In genomic region chr16:90801928-90802327, GRCm38 (mm10) we compare ENCODE assay signal across 9 mouse cellular contexts. TPM values are rescaled to one million over a fixed set of nuclear protein-coding genes. Genes with fewer than 3 reads are reported as not detected.
A peak's percentile ranks its signal among the peaks of the same experiment; 100 is the strongest.
DNase-seq lines count a peak whose midpoint lies in the region; ATAC-seq and TF ChIP-seq lines count a peak whose summit lies in the region.
"Had no signal": no experiment of that assay in that cellular context is flagged by ENCODE, and none has a peak within 500 bp of the region (broad histone marks: within the 10 kb centered on the region; RNA-seq: fewer than 3 reads in every experiment).

No protein-coding gene starts in this region.

- H3K27ac ChIP-seq in forebrain, postnatal 0 days (ENCODE audit: low read depth, low read length) = no peak overlapping the region
- H3K27ac ChIP-seq in forebrain, embryonic 12.5 days = no peak overlapping the region
- H3K27ac ChIP-seq in midbrain, postnatal 0 days (ENCODE audit: low read depth, low read length) = no peak overlapping the region
- no peak overlapping the region for H3K27ac ChIP-seq in midbrain, embryonic 16.5 days (ENCODE audit: low read length)
- H3K27ac ChIP-seq in embryonic facial prominence, embryonic 11.5 days (replicated peaks; ENCODE audit: low read depth, low read length) = no peak overlapping the region

- WGBS in forebrain, postnatal 0 days = 71% methylated on average over 3 of the region's 3 CpGs
- 81% methylated on average over 3 of the region's 3 CpGs for WGBS in forebrain, embryonic 12.5 days
- WGBS in midbrain, postnatal 0 days = 43% methylated on average over 3 of the region's 3 CpGs
- WGBS in midbrain, embryonic 16.5 days = 49% methylated on average over 3 of the region's 3 CpGs
- 88% methylated on average over 3 of the region's 3 CpGs for WGBS in embryonic facial prominence, embryonic 11.5 days

- no peak for ATAC-seq in forebrain, postnatal 0 days
- no peak for ATAC-seq in forebrain, embryonic 12.5 days (ENCODE audit: low FRiP score)
- ATAC-seq in midbrain, postnatal 0 days (ENCODE audit: low FRiP score) = no peak
- ATAC-seq in midbrain, embryonic 16.5 days = no peak
- ATAC-seq in embryonic facial prominence, embryonic 11.5 days (replicated peaks; ENCODE audit: insufficient number of reproducible peaks, low FRiP score, low TSS enrichment, low read depth) = no peak

- H3K36me3 ChIP-seq in forebrain, postnatal 0 days (ENCODE audit: insufficient read depth) = peaks cover 56% of the 10 kb centered on the region
- H3K36me3 ChIP-seq in forebrain, embryonic 12.5 days (replicated peaks) = peaks cover 68% of the 10 kb centered on the region
- peaks cover 51% of the 10 kb centered on the region for H3K36me3 ChIP-seq in midbrain, postnatal 0 days (ENCODE audit: insufficient read depth, low read length)
- H3K36me3 ChIP-seq in midbrain, embryonic 16.5 days (ENCODE audit: control insufficient read depth, insufficient read depth, low read length) = peaks cover 25% of the 10 kb centered on the region
- peaks cover 2% of the 10 kb centered on the region for H3K36me3 ChIP-seq in embryonic facial prominence, embryonic 11.5 days (replicated peaks; ENCODE audit: control insufficient read depth, insufficient read depth, low read depth, low read length)

- no peaks in the 10 kb centered on the region for H3K9me3 ChIP-seq in forebrain, postnatal 0 days (ENCODE audit: low read length)
- H3K9me3 ChIP-seq in forebrain, embryonic 12.5 days = no peaks in the 10 kb centered on the region
- H3K9me3 ChIP-seq in midbrain, postnatal 0 days (ENCODE audit: low read length) = no peaks in the 10 kb centered on the region
- H3K9me3 ChIP-seq in midbrain, embryonic 16.5 days (replicated peaks; ENCODE audit: control insufficient read depth, low read length, poor library complexity, severe bottlenecking) = no peaks in the 10 kb centered on the region
- H3K9me3 ChIP-seq in embryonic facial prominence, embryonic 11.5 days (replicated peaks; ENCODE audit: control insufficient read depth, low read length) = no peaks in the 10 kb centered on the region

- no peak overlapping the region for H3K9ac ChIP-seq in forebrain, postnatal 0 days
- H3K9ac ChIP-seq in forebrain, embryonic 12.5 days = no peak overlapping the region
- H3K9ac ChIP-seq in midbrain, postnatal 0 days (replicated peaks; ENCODE audit: low read length, poor library complexity, severe bottlenecking) = no peak overlapping the region
- H3K9ac ChIP-seq in midbrain, embryonic 16.5 days (ENCODE audit: low read depth, low read length) = no peak overlapping the region
- no peak overlapping the region for H3K9ac ChIP-seq in embryonic facial prominence, embryonic 11.5 days (replicated peaks; ENCODE audit: low read length)

- peak; percentile 58 for TF ChIP-seq CTCF in forebrain, postnatal 0 days (IDR thresholded peaks at IDR 0.05; ENCODE audit: low read depth)
- peak; percentile 62 for TF ChIP-seq CTCF in midbrain, postnatal 0 days (IDR thresholded peaks at IDR 0.05)

- H3K4me3 ChIP-seq in forebrain, postnatal 0 days (ENCODE audit: low read depth, low read length) = no peak overlapping the region
- no peak overlapping the region for H3K4me3 ChIP-seq in forebrain, embryonic 12.5 days (replicated peaks)
- H3K4me3 ChIP-seq in midbrain, postnatal 0 days (ENCODE audit: low read depth, low read length) = no peak overlapping the region
- H3K4me3 ChIP-seq in midbrain, embryonic 16.5 days (ENCODE audit: low read depth, low read length) = no peak overlapping the region
- no peak overlapping the region for H3K4me3 ChIP-seq in embryonic facial prominence, embryonic 11.5 days (ENCODE audit: low read depth, low read length)

- no peak for DNase-seq in forebrain, postnatal 0 days
- peak; percentile 14 for DNase-seq in midbrain, postnatal 0 days (ENCODE audit: low spot score)
- peak; percentile 24 for DNase-seq in embryonic facial prominence, embryonic 11.5 days (ENCODE audit: low spot score)
- peak; percentile 39 for DNase-seq in retina, postnatal 7 days (ENCODE audit: low read depth, low spot score)
- DNase-seq in right cerebral cortex, postnatal 14 days = no peak
- no peak for DNase-seq in frontal cortex, postnatal 14 days (ENCODE audit: low spot score in 2 of 2)
- DNase-seq: thymus, adult 18-20 months had no signal

- H3K4me1 ChIP-seq in forebrain, postnatal 0 days (ENCODE audit: insufficient read depth) = no peaks in the 10 kb centered on the region
- H3K4me1 ChIP-seq in forebrain, embryonic 12.5 days = no peaks in the 10 kb centered on the region
- H3K4me1 ChIP-seq in midbrain, postnatal 0 days (ENCODE audit: insufficient read depth, low read length) = no peaks in the 10 kb centered on the region
- no peaks in the 10 kb centered on the region for H3K4me1 ChIP-seq in midbrain, embryonic 16.5 days (ENCODE audit: control insufficient read depth, insufficient read depth, low read length)
- no peaks in the 10 kb centered on the region for H3K4me1 ChIP-seq in embryonic facial prominence, embryonic 11.5 days (ENCODE audit: control insufficient read depth, insufficient read depth, low read length)

- H3K27me3 ChIP-seq in forebrain, postnatal 0 days (ENCODE audit: insufficient read depth, low read length) = no peaks in the 10 kb centered on the region
- H3K27me3 ChIP-seq in forebrain, embryonic 12.5 days = no peaks in the 10 kb centered on the region
- no peaks in the 10 kb centered on the region for H3K27me3 ChIP-seq in midbrain, postnatal 0 days (ENCODE audit: insufficient read depth, low read length)
- H3K27me3 ChIP-seq in midbrain, embryonic 16.5 days (ENCODE audit: control insufficient read depth, insufficient read depth, low read depth, low read length) = no peaks in the 10 kb centered on the region
- H3K27me3 ChIP-seq in embryonic facial prominence, embryonic 11.5 days (ENCODE audit: control insufficient read depth, insufficient read depth, low read length) = no peaks in the 10 kb centered on the region

- no peak overlapping the region for H3K4me2 ChIP-seq in forebrain, postnatal 0 days (ENCODE audit: low read depth)
- no peak overlapping the region for H3K4me2 ChIP-seq in forebrain, embryonic 12.5 days
- H3K4me2 ChIP-seq in midbrain, postnatal 0 days (ENCODE audit: low read depth, low read length, poor library complexity, severe bottlenecking) = no peak overlapping the region
- H3K4me2 ChIP-seq in midbrain, embryonic 16.5 days (ENCODE audit: low read length) = no peak overlapping the region
- H3K4me2 ChIP-seq in embryonic facial prominence, embryonic 11.5 days (ENCODE audit: low read depth, low read length) = no peak overlapping the region

RNA-seq across cellular contexts. Expression of gene Urb1, which starts 8.3 kb away (rescaled TPM):
- 12.7 and 19.0 TPM in 2 replicates for total RNA-seq in forebrain, postnatal 0 days (2014; rRNA removed)
- polyA plus RNA-seq in forebrain, postnatal 0 days (2015; fragmentation: Nextera tagmentation; extraction: Ambion mirVana) = 4.6 and 5.4 TPM in 2 replicates
- 13.6 and 13.9 TPM in 2 replicates for polyA plus RNA-seq in forebrain, embryonic 12.5 days (2016; fragmentation: Nextera tagmentation; extraction: Ambion mirVana)
- total RNA-seq in midbrain, postnatal 0 days (2014; rRNA removed) = 16.3 and 17.5 TPM in 2 replicates
- 4.4 and 5.1 TPM in 2 replicates for polyA plus RNA-seq in midbrain, postnatal 0 days (2015; fragmentation: Nextera tagmentation; extraction: Ambion mirVana)
- 7.2 and 7.5 TPM in 2 replicates for polyA plus RNA-seq in midbrain, embryonic 16.5 days (2015; fragmentation: Nextera tagmentation; extraction: Ambion mirVana)
- polyA plus RNA-seq in embryonic facial prominence, embryonic 11.5 days (2014; fragmentation: Nextera tagmentation; extraction: Ambion mirVana) = 13.1 and 15.4 TPM in 2 replicates

RNA-seq across cellular contexts. Expression of gene Eva1c, which starts 24.6 kb away (rescaled TPM):
- 4.0 TPM in 2 replicates for total RNA-seq in forebrain, postnatal 0 days (2014; rRNA removed)
- polyA plus RNA-seq in forebrain, postnatal 0 days (2015; fragmentation: Nextera tagmentation; extraction: Ambion mirVana) = 3.4 TPM in 2 replicates
- 2.6 and 3.6 TPM in 2 replicates for polyA plus RNA-seq in forebrain, embryonic 12.5 days (2016; fragmentation: Nextera tagmentation; extraction: Ambion mirVana)
- 4.3 and 5.1 TPM in 2 replicates for total RNA-seq in midbrain, postnatal 0 days (2014; rRNA removed)
- polyA plus RNA-seq in midbrain, postnatal 0 days (2015; fragmentation: Nextera tagmentation; extraction: Ambion mirVana) = 3.3 and 3.5 TPM in 2 replicates
- polyA plus RNA-seq in midbrain, embryonic 16.5 days (2015; fragmentation: Nextera tagmentation; extraction: Ambion mirVana) = 1.8 and 2.8 TPM in 2 replicates
- polyA plus RNA-seq in embryonic facial prominence, embryonic 11.5 days (2014; fragmentation: Nextera tagmentation; extraction: Ambion mirVana) = 0.52 and 1.1 TPM in 2 replicates

Comparison
In these comparisons a context has a peak if more than half of its experiments do, and no peak if none do; other contexts are left out.
1. DNase-seq: peak in midbrain, postnatal 0 days (single experiment), embryonic facial prominence, embryonic 11.5 days (single experiment) and retina, postnatal 7 days (single experiment); none in forebrain, postnatal 0 days (single experiment), right cerebral cortex, postnatal 14 days (single experiment) and frontal cortex, postnatal 14 days (0 of 2).